Comparison of ENCODE assay signal across 8 mouse cellular contexts in the genomic region with DNA sequence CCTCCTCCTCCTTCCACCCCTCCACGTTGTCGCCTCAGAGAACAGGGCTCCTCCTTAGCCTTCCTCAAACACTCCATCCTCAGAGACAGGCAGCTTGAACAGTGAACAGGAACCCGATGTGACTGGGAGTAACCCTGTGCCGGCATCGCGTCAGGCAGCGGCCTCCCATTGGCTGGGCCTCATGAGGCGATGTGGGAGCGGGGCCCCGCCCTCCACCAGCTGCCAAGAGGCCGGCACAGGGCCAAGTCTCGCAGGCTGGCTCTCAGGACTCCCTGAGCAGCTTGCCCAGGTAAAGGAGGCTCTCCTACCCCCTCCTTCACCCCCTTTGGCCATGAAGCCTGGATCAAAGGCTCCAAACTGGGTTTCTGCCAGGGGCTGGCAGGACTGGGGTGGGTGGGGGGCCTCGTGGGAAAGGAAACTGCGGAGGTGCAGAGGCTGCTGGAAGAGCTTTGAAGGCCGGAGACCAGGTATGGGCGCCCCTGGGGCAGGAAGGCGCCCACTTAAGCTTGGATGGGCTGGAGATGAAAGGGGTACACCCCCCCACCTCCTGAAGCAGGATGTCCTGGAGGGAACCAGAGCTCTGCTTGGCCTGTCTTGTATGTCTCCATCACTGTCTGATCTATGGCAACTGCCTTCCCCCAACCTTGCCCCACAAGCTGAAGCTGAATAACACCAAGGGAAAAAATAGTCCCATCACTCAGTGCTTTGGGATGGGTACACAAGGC. TPM values are rescaled to one million over a fixed set of nuclear protein-coding genes. Genes with fewer than 3 reads are reported as not detected.
A peak's percentile ranks its signal among the peaks of the same experiment; 100 is the strongest.
DNase-seq lines count a peak whose midpoint lies in the region; ATAC-seq lines count a peak whose summit lies in the region.

No protein-coding gene starts in this region.

- H3K4me2 ChIP-seq in hindbrain, embryonic 16.5 days (ENCODE audit: low read length): peak overlapping the region; percentile 66

- H3K4me1 ChIP-seq in hindbrain, embryonic 16.5 days (ENCODE audit: control insufficient read depth, insufficient read depth, low read depth, low read length): peaks cover 27% of the 10 kb centered on the region

- WGBS in hindbrain, embryonic 16.5 days: 8% methylated on average over 17 of the region's 17 CpGs

- DNase-seq in R1 (ENCODE audit: low read depth, low spot score): peak; percentile 88
- peak; percentile 62 to 78 for DNase-seq in cerebellum, postnatal 36 days
- DNase-seq in frontal cortex, postnatal 36 days (ENCODE audit: low spot score in 2 of 2): peak; percentile 88 to 89
- DNase-seq in left cerebral cortex, adult 18-20 months (ENCODE audit: low spot score in 2 of 2): peak; percentile 84 to 89
- peak; percentile 91 to 95 for DNase-seq in lung, postnatal 4 days
- peak; percentile 94 for DNase-seq in retina, postnatal 1 day
- peak; percentile 92 for DNase-seq in thymus, postnatal 4 days

- no peaks in the 10 kb centered on the region for H3K9me3 ChIP-seq in hindbrain, embryonic 16.5 days (ENCODE audit: control insufficient read depth, low read length)

- ATAC-seq in hindbrain, embryonic 16.5 days: peak; percentile 91

- H3K27ac ChIP-seq in hindbrain, embryonic 16.5 days (ENCODE audit: low read depth, low read length): peak overlapping the region; percentile 75

- peak overlapping the region; percentile 67 for H3K9ac ChIP-seq in hindbrain, embryonic 16.5 days (ENCODE audit: low read depth, low read length)

- H3K27me3 ChIP-seq in hindbrain, embryonic 16.5 days (replicated peaks; ENCODE audit: control insufficient read depth, insufficient read depth, low read length): no peaks in the 10 kb centered on the region

- no peaks in the 10 kb centered on the region for H3K36me3 ChIP-seq in hindbrain, embryonic 16.5 days (ENCODE audit: control insufficient read depth, insufficient read depth, low read length)

- H3K4me3 ChIP-seq in hindbrain, embryonic 16.5 days (ENCODE audit: low read length): peak overlapping the region; percentile 34

RNA-seq across cellular contexts. Expression of gene Mfsd2a, which starts 5.4 kb away (rescaled TPM):
- 34.3 and 36.5 TPM in 2 replicates for polyA plus RNA-seq in hindbrain, embryonic 16.5 days (2015; fragmentation: Nextera tagmentation; extraction: Ambion mirVana)
- 10 to 100 TPM; 19.2 to 21.4 TPM for total RNA-seq in left cerebral cortex, adult 18-20 months (2021)

RNA-seq across cellular contexts. Expression of gene Mycl, which starts 39.9 kb away (rescaled TPM):
- 34.1 and 44.7 TPM in 2 replicates for polyA plus RNA-seq in hindbrain, embryonic 16.5 days (2015; fragmentation: Nextera tagmentation; extraction: Ambion mirVana)
- total RNA-seq in left cerebral cortex, adult 18-20 months (2021): 1 to 10 TPM; 7.3 to 9.9 TPM

Comparison
In these comparisons a context has a peak if more than half of its experiments do, and no peak if none do; other contexts are left out.
1. Peak in every context shown above with its lines: DNase-seq, ATAC-seq, H3K4me3 ChIP-seq and H3K27ac ChIP-seq.